Mouse (Mus musculus): ENCODE data around the gene Adig. TPM values are rescaled to one million over a fixed set of nuclear protein-coding genes. Genes with fewer than 3 reads are reported as not detected.

Gene Adig
- polyA plus RNA-seq (2014; fragmentation: Nextera tagmentation; extraction: Ambion mirVana) = not detected in 2 replicates

GRCm38 (mm10) chr2:158501836-158502812, at the start of gene Adig:
Adig (plus strand) TSS chr2:158502612.
- Histone ChIP-seq H3K4me3 (ENCODE audit: low read depth, low read length) (no peak within 1 kb of the TSS), H3K36me3 (ENCODE audit: control insufficient read depth, insufficient read depth, low read length) (no peaks in the 10 kb centered on the region), H3K9me3 (ENCODE audit: control insufficient read depth, low read length) (no peaks in the 10 kb centered on the region), H3K27me3 (ENCODE audit: control insufficient read depth, insufficient read depth, low read length) (no peaks in the 10 kb centered on the region), H3K4me2 (no peak within 1 kb of the TSS), H3K4me1 (ENCODE audit: control insufficient read depth, insufficient read depth, low read length) (no peaks in the 10 kb centered on the region), H3K9ac (ENCODE audit: low read length) (no peak within 1 kb of the TSS), H3K27ac (ENCODE audit: low read depth, low read length) (no peak within 1 kb of the TSS)
- 75% methylated on average over 11 of the region's 11 CpGs for WGBS
- ATAC-seq (ENCODE audit: low FRiP score) (no peak), DNase-seq (ENCODE audit: low spot score, missing footprints) (peak; percentile 78)

GRCm38 (mm10) chr2:158456451-158456850, 46.0 kb upstream of the Adig start:
- ATAC-seq (ENCODE audit: low FRiP score) (no peak), DNase-seq (ENCODE audit: low spot score, missing footprints) (peak; percentile 61)
- H3K9me3 ChIP-seq (ENCODE audit: control insufficient read depth, low read length) = no peaks in the 10 kb centered on the region
- H3K4me2 ChIP-seq = no peak overlapping the region
- H3K36me3 ChIP-seq (ENCODE audit: control insufficient read depth, insufficient read depth, low read length) = peaks cover 8% of the 10 kb centered on the region; the same call in 1 of the 2 replicates
- no peak overlapping the region for H3K4me3 ChIP-seq (ENCODE audit: low read depth, low read length)
- no peak overlapping the region for H3K9ac ChIP-seq (ENCODE audit: low read length)
- no peaks in the 10 kb centered on the region for H3K4me1 ChIP-seq (ENCODE audit: control insufficient read depth, insufficient read depth, low read length)
- no peaks in the 10 kb centered on the region for H3K27me3 ChIP-seq (ENCODE audit: control insufficient read depth, insufficient read depth, low read length)
- no peak overlapping the region for H3K27ac ChIP-seq (ENCODE audit: low read depth, low read length)
- WGBS = 91% methylated on average over 4 of the region's 4 CpGs

- Histone ChIP-seq H3K9me3 (ENCODE audit: control insufficient read depth, low read length) (no peaks in the 10 kb centered on the region), H3K36me3 (ENCODE audit: control insufficient read depth, insufficient read depth, low read length) (peaks cover 11% of the 10 kb centered on the region; the same call in 1 of the 2 replicates), H3K4me1 (ENCODE audit: control insufficient read depth, insufficient read depth, low read length) (no peaks in the 10 kb centered on the region), H3K27me3 (ENCODE audit: control insufficient read depth, insufficient read depth, low read length) (no peaks in the 10 kb centered on the region), H3K27ac (ENCODE audit: low read depth, low read length) (no peak overlapping the region), H3K9ac (ENCODE audit: low read length) (no peak overlapping the region), H3K4me3 (ENCODE audit: low read depth, low read length) (no peak overlapping the region), H3K4me2 (no peak overlapping the region)
- 100% methylated on average over 1 of the region's 1 CpGs for WGBS
- no peak for ATAC-seq (ENCODE audit: low FRiP score)
- peak; percentile 76 for DNase-seq (ENCODE audit: low spot score, missing footprints)
These were observed 44.8 kb upstream of the Adig start for GRCm38 (mm10) chr2:158457610-158458009.

- no peak overlapping the region for H3K9ac ChIP-seq (ENCODE audit: low read length)
- no peaks in the 10 kb centered on the region for H3K27me3 ChIP-seq (ENCODE audit: control insufficient read depth, insufficient read depth, low read length)
- no peaks in the 10 kb centered on the region for H3K9me3 ChIP-seq (ENCODE audit: control insufficient read depth, low read length)
- no peak overlapping the region for H3K4me3 ChIP-seq (ENCODE audit: low read depth, low read length)
- H3K4me2 ChIP-seq = no peak overlapping the region
- 86% methylated on average over 1 of the region's 1 CpGs for WGBS
- no peak for ATAC-seq (ENCODE audit: low FRiP score)
- no peak overlapping the region for H3K27ac ChIP-seq (ENCODE audit: low read depth, low read length)
- peak; percentile 39 for DNase-seq (ENCODE audit: low spot score, missing footprints)
- H3K4me1 ChIP-seq (ENCODE audit: control insufficient read depth, insufficient read depth, low read length) = no peaks in the 10 kb centered on the region
- peaks cover 10% of the 10 kb centered on the region for H3K36me3 ChIP-seq (ENCODE audit: control insufficient read depth, insufficient read depth, low read length)
These were observed 40.0 kb upstream of the Adig start for GRCm38 (mm10) chr2:158462450-158462849.

- WGBS = 97% methylated on average over 1 of the region's 1 CpGs
- Histone ChIP-seq H3K36me3 (ENCODE audit: control insufficient read depth, insufficient read depth, low read length) (peaks cover 2% of the 10 kb centered on the region; the same call in 1 of the 2 replicates), H3K9me3 (ENCODE audit: control insufficient read depth, low read length) (no peaks in the 10 kb centered on the region), H3K4me3 (ENCODE audit: low read depth, low read length) (no peak overlapping the region), H3K4me2 (no peak overlapping the region), H3K27me3 (ENCODE audit: control insufficient read depth, insufficient read depth, low read length) (no peaks in the 10 kb centered on the region), H3K9ac (ENCODE audit: low read length) (no peak overlapping the region), H3K27ac (ENCODE audit: low read depth, low read length) (no peak overlapping the region), H3K4me1 (ENCODE audit: control insufficient read depth, insufficient read depth, low read length) (no peaks in the 10 kb centered on the region)
- ATAC-seq (ENCODE audit: low FRiP score) (no peak), DNase-seq (ENCODE audit: low spot score, missing footprints) (no peak)
These were observed 28.3 kb upstream of the Adig start for GRCm38 (mm10) chr2:158474159-158474558.

GRCm38 (mm10) chr2:158477640-158478039, 24.8 kb upstream of the Adig start:
- Histone ChIP-seq H3K27ac (ENCODE audit: low read depth, low read length) (no peak overlapping the region), H3K27me3 (ENCODE audit: control insufficient read depth, insufficient read depth, low read length) (no peaks in the 10 kb centered on the region), H3K9me3 (ENCODE audit: control insufficient read depth, low read length) (no peaks in the 10 kb centered on the region), H3K4me2 (no peak overlapping the region), H3K4me1 (ENCODE audit: control insufficient read depth, insufficient read depth, low read length) (no peaks in the 10 kb centered on the region), H3K9ac (ENCODE audit: low read length) (no peak overlapping the region), H3K4me3 (ENCODE audit: low read depth, low read length) (no peak overlapping the region), H3K36me3 (ENCODE audit: control insufficient read depth, insufficient read depth, low read length) (peaks cover 2% of the 10 kb centered on the region; the same call in 1 of the 2 replicates)
- WGBS = 84% methylated on average over 3 of the region's 3 CpGs
- no peak for DNase-seq (ENCODE audit: low spot score, missing footprints)
- ATAC-seq (ENCODE audit: low FRiP score) = no peak

- Histone ChIP-seq H3K4me3 (ENCODE audit: low read depth, low read length) (no peak overlapping the region), H3K27me3 (ENCODE audit: control insufficient read depth, insufficient read depth, low read length) (no peaks in the 10 kb centered on the region), H3K4me1 (ENCODE audit: control insufficient read depth, insufficient read depth, low read length) (no peaks in the 10 kb centered on the region), H3K9me3 (ENCODE audit: control insufficient read depth, low read length) (no peaks in the 10 kb centered on the region), H3K4me2 (no peak overlapping the region), H3K27ac (ENCODE audit: low read depth, low read length) (no peak overlapping the region), H3K9ac (ENCODE audit: low read length) (no peak overlapping the region), H3K36me3 (ENCODE audit: control insufficient read depth, insufficient read depth, low read length) (peaks cover 6% of the 10 kb centered on the region; the same call in 1 of the 2 replicates)
- 85% methylated on average over 5 of the region's 5 CpGs for WGBS
- DNase-seq (ENCODE audit: low spot score, missing footprints) (no peak), ATAC-seq (ENCODE audit: low FRiP score) (no peak)
These were observed 4.0 kb upstream of the Adig start for GRCm38 (mm10) chr2:158498457-158498856.

GRCm38 (mm10) chr2:158503226-158503625, 814 bp downstream of the Adig start:
- WGBS = 87% methylated on average over 7 of the region's 7 CpGs
- no peaks in the 10 kb centered on the region for H3K4me1 ChIP-seq (ENCODE audit: control insufficient read depth, insufficient read depth, low read length)
- ATAC-seq (ENCODE audit: low FRiP score) = no peak
- no peaks in the 10 kb centered on the region for H3K36me3 ChIP-seq (ENCODE audit: control insufficient read depth, insufficient read depth, low read length)
- H3K9me3 ChIP-seq (ENCODE audit: control insufficient read depth, low read length) = no peaks in the 10 kb centered on the region
- H3K27me3 ChIP-seq (ENCODE audit: control insufficient read depth, insufficient read depth, low read length) = no peaks in the 10 kb centered on the region
- H3K4me2 ChIP-seq = no peak overlapping the region
- H3K27ac ChIP-seq (ENCODE audit: low read depth, low read length) = no peak overlapping the region
- no peak for DNase-seq (ENCODE audit: low spot score, missing footprints)
- no peak overlapping the region for H3K9ac ChIP-seq (ENCODE audit: low read length)
- H3K4me3 ChIP-seq (ENCODE audit: low read depth, low read length) = no peak overlapping the region

- no peaks in the 10 kb centered on the region for H3K36me3 ChIP-seq (ENCODE audit: control insufficient read depth, insufficient read depth, low read length)
- H3K27ac ChIP-seq (ENCODE audit: low read depth, low read length) = no peak overlapping the region
- H3K9ac ChIP-seq (ENCODE audit: low read length) = no peak overlapping the region
- H3K4me2 ChIP-seq = no peak overlapping the region
- H3K27me3 ChIP-seq (ENCODE audit: control insufficient read depth, insufficient read depth, low read length) = no peaks in the 10 kb centered on the region
- H3K9me3 ChIP-seq (ENCODE audit: control insufficient read depth, low read length) = no peaks in the 10 kb centered on the region
- DNase-seq (ENCODE audit: low spot score, missing footprints) = peak; percentile 75
- no peak for ATAC-seq (ENCODE audit: low FRiP score)
- H3K4me3 ChIP-seq (ENCODE audit: low read depth, low read length) = no peak overlapping the region
- H3K4me1 ChIP-seq (ENCODE audit: control insufficient read depth, insufficient read depth, low read length) = no peaks in the 10 kb centered on the region
- WGBS = 81% methylated on average over 4 of the region's 4 CpGs
These were observed 1.3 kb downstream of the Adig start for GRCm38 (mm10) chr2:158503671-158504070.

Data from midbrain, embryonic 11.5 days (tissue).